Mouse (Mus musculus): ENCODE measurements around the gene Abi3. TPM values are rescaled to one million over a fixed set of nuclear protein-coding genes. Genes with fewer than 3 reads are reported as not detected.

Abi3 gene
- polyA plus RNA-seq, 1 experiment from 2014 or later, result 1.9 TPM

GRCm38 (mm10) chr11:95783958-95784357 lies 58.3 kb downstream of the Abi3 start:
- H3K27me3 ChIP-seq (ENCODE audit: control insufficient read depth, insufficient read depth, low read length), result no peaks in the 10 kb centered on the region
- H3K9me3 ChIP-seq (ENCODE audit: control insufficient read depth, low read length), result no peaks in the 10 kb centered on the region
- H3K4me2 ChIP-seq (replicated peaks), result no peak overlapping the region
- WGBS, result 79% methylated on average over 9 of the region's 9 CpGs
- DNase-seq (ENCODE audit: low spot score) (no peak), ATAC-seq (ENCODE audit: low FRiP score) (no peak)
- H3K4me1 ChIP-seq (replicated peaks; ENCODE audit: control insufficient read depth, insufficient read depth, low read length), result no peaks in the 10 kb centered on the region
- H3K4me3 ChIP-seq (replicated peaks; ENCODE audit: low read length), result no peak overlapping the region
- H3K9ac ChIP-seq, result no peak overlapping the region
- H3K27ac ChIP-seq, result no peak overlapping the region
- H3K36me3 ChIP-seq (replicated peaks; ENCODE audit: control insufficient read depth, insufficient read depth), result no peaks in the 10 kb centered on the region

- Histone ChIP-seq H3K4me3 (replicated peaks; ENCODE audit: low read length) (no peak overlapping the region), H3K27me3 (ENCODE audit: control insufficient read depth, insufficient read depth, low read length) (no peaks in the 10 kb centered on the region), H3K4me2 (replicated peaks) (no peak overlapping the region), H3K27ac (no peak overlapping the region), H3K9me3 (ENCODE audit: control insufficient read depth, low read length) (no peaks in the 10 kb centered on the region), H3K36me3 (replicated peaks; ENCODE audit: control insufficient read depth, insufficient read depth) (no peaks in the 10 kb centered on the region; the same call in 1 of the 2 replicates), H3K4me1 (replicated peaks; ENCODE audit: control insufficient read depth, insufficient read depth, low read length) (no peaks in the 10 kb centered on the region), H3K9ac (no peak overlapping the region)
- ATAC-seq (ENCODE audit: low FRiP score) (no peak), DNase-seq (ENCODE audit: low spot score) (no peak)
- 76% methylated on average over 4 of the region's 4 CpGs for WGBS
These were observed 58.8 kb downstream of the Abi3 start for GRCm38 (mm10) chr11:95783457-95783856.

- H3K4me1 ChIP-seq (replicated peaks; ENCODE audit: control insufficient read depth, insufficient read depth, low read length), result no peaks in the 10 kb centered on the region
- 86% methylated on average over 11 of the region's 11 CpGs for WGBS
- H3K4me2 ChIP-seq (replicated peaks), result no peak overlapping the region
- H3K27ac ChIP-seq, result no peak overlapping the region
- ATAC-seq (ENCODE audit: low FRiP score) (no peak), DNase-seq (ENCODE audit: low spot score) (no peak)
- peaks cover 9% of the 10 kb centered on the region for H3K36me3 ChIP-seq (replicated peaks; ENCODE audit: control insufficient read depth, insufficient read depth)
- no peak overlapping the region for H3K9ac ChIP-seq
- H3K27me3 ChIP-seq (ENCODE audit: control insufficient read depth, insufficient read depth, low read length), result no peaks in the 10 kb centered on the region
- H3K4me3 ChIP-seq (replicated peaks; ENCODE audit: low read length), result no peak overlapping the region
- H3K9me3 ChIP-seq (ENCODE audit: control insufficient read depth, low read length), result no peaks in the 10 kb centered on the region
These were observed 60.7 kb downstream of the Abi3 start for GRCm38 (mm10) chr11:95781557-95781956.

GRCm38 (mm10) chr11:95780480-95780879 lies 61.8 kb downstream of the Abi3 start:
- 91% methylated on average over 8 of the region's 8 CpGs for WGBS
- H3K4me3 ChIP-seq (replicated peaks; ENCODE audit: low read length), result no peak overlapping the region
- no peak for ATAC-seq (ENCODE audit: low FRiP score)

More at GRCm38 (mm10) chr11:95780480-95780879, 61.8 kb downstream of the Abi3 start:
- no peak overlapping the region for H3K27ac ChIP-seq
- H3K9me3 ChIP-seq (ENCODE audit: control insufficient read depth, low read length), result no peaks in the 10 kb centered on the region
- no peak overlapping the region for H3K9ac ChIP-seq
- H3K4me2 ChIP-seq (replicated peaks), result no peak overlapping the region
- DNase-seq (ENCODE audit: low spot score), result no peak
- H3K27me3 ChIP-seq (ENCODE audit: control insufficient read depth, insufficient read depth, low read length), result no peaks in the 10 kb centered on the region
- peaks cover 9% of the 10 kb centered on the region for H3K36me3 ChIP-seq (replicated peaks; ENCODE audit: control insufficient read depth, insufficient read depth)
- no peaks in the 10 kb centered on the region for H3K4me1 ChIP-seq (replicated peaks; ENCODE audit: control insufficient read depth, insufficient read depth, low read length)

Other genes starting within 250 kb of the Abi3 start
- 200 and 220 TPM in 2 replicates for gene Phb, start 175.5 kb downstream of the Abi3 start, polyA plus RNA-seq (2014; fragmentation: Nextera tagmentation; extraction: Ambion mirVana)
- 10.9 and 12.8 TPM in 2 replicates for gene Zfp652, start 129.8 kb downstream of the Abi3 start, polyA plus RNA-seq (2014; fragmentation: Nextera tagmentation; extraction: Ambion mirVana)
- 0.83 and 1.6 TPM in 2 replicates for gene B130006D01Rik, start 118.9 kb downstream of the Abi3 start, polyA plus RNA-seq (2014; fragmentation: Nextera tagmentation; extraction: Ambion mirVana)
- 0.37 and 0.69 TPM in 2 replicates for gene Phospho1, start 18.0 kb downstream of the Abi3 start, polyA plus RNA-seq (2014; fragmentation: Nextera tagmentation; extraction: Ambion mirVana)
- gene Gngt2, start 5.3 kb downstream of the Abi3 start, polyA plus RNA-seq (2014; fragmentation: Nextera tagmentation; extraction: Ambion mirVana), result 2.4 and 2.7 TPM in 2 replicates
- not detected in 2 replicates for gene B4galnt2, start 72.4 kb upstream of the Abi3 start, polyA plus RNA-seq (2014; fragmentation: Nextera tagmentation; extraction: Ambion mirVana)
- 6.5 and 7.0 TPM in 2 replicates for gene Igf2bp1, start 163.5 kb upstream of the Abi3 start, polyA plus RNA-seq (2014; fragmentation: Nextera tagmentation; extraction: Ambion mirVana)
- not detected in 2 replicates for gene Gip, start 182.1 kb upstream of the Abi3 start, polyA plus RNA-seq (2014; fragmentation: Nextera tagmentation; extraction: Ambion mirVana)
- gene Snf8, start 192.4 kb upstream of the Abi3 start, polyA plus RNA-seq (2014; fragmentation: Nextera tagmentation; extraction: Ambion mirVana), result 46.3 and 57.3 TPM in 2 replicates
- 32.3 and 38.6 TPM in 2 replicates for gene Ube2z, start 222.9 kb upstream of the Abi3 start, polyA plus RNA-seq (2014; fragmentation: Nextera tagmentation; extraction: Ambion mirVana)
- 950 and 1,009 TPM in 2 replicates for gene Atp5g1, start 233.2 kb upstream of the Abi3 start, polyA plus RNA-seq (2014; fragmentation: Nextera tagmentation; extraction: Ambion mirVana)